Mouse (Mus musculus) stomach, postnatal 0 days (tissue): ENCODE measurements around the gene Akap5. TPM values are rescaled to one million over a fixed set of nuclear protein-coding genes. Genes with fewer than 3 reads are reported as not detected.
A peak's percentile ranks its signal among the peaks of the same experiment; 100 is the strongest.

Source experiments
- ATAC-seq: fragments of 200-750 bp; cut with Nextera tagmentation; 2 replicates; pipeline ENCODE4 v1.8.0; 2017; ENCODE audit not compliant: low FRiP score, low TSS enrichment
- DNase-seq: peaks from one replicate; pipeline ENCODE4 v3.0.0-alpha.2; 2016; ENCODE audit warnings: low spot score
- H3K27ac ChIP-seq: fragments of 300-500 bp; sonication (generic); replicated peaks from 2 replicates; pipeline ENCODE4 v1.5.1; 2014; ENCODE audit warnings: mild to moderate bottlenecking, control low read depth
- H3K27me3 ChIP-seq: fragments of 300-500 bp; sonication (generic); 2 replicates; pipeline ENCODE4 v1.6.1; 2014; ENCODE audit warnings: low read length; ENCODE audit not compliant: control insufficient read depth, insufficient read depth
- H3K36me3 ChIP-seq: fragments of 300-500 bp; sonication (generic); 2 replicates; pipeline ENCODE4 v1.6.1; 2014; ENCODE audit warnings: low read length, mixed read lengths; ENCODE audit not compliant: control insufficient read depth, insufficient read depth
- H3K4me1 ChIP-seq: fragments of 300-500 bp; sonication (generic); replicated peaks from 2 replicates; pipeline ENCODE4 v1.6.1; 2014; ENCODE audit warnings: antibody characterized with exemption; ENCODE audit not compliant: control insufficient read depth, insufficient read depth
- H3K4me2 ChIP-seq: fragments of 300-500 bp; sonication (generic); replicated peaks from 2 replicates; pipeline ENCODE4 v1.6.1; 2014; ENCODE audit warnings: low read depth, mild to moderate bottlenecking, control low read depth, moderate library complexity
- H3K4me3 ChIP-seq: fragments of 300-500 bp; sonication (generic); 2 replicates; pipeline ENCODE4 v1.5.1; 2014; ENCODE audit warnings: low read depth, low read length, control low read depth
- H3K9ac ChIP-seq: fragments of 300-500 bp; sonication (generic); 2 replicates; pipeline ENCODE4 v1.6.1; 2014; ENCODE audit warnings: mild to moderate bottlenecking, low read length, control low read depth, mixed read lengths
- H3K9me3 ChIP-seq: fragments of 300-500 bp; sonication (generic); 2 replicates; pipeline ENCODE4 v1.6.1; 2016; ENCODE audit warnings: low read length; ENCODE audit not compliant: control insufficient read depth
- CTCF ChIP-seq: IDR thresholded peaks from 2 replicates; pipeline ENCODE4 v1.5.1; 2016; ENCODE audit warnings: antibody characterized with exemption, low read depth, mild to moderate bottlenecking, moderate library complexity
- EP300 ChIP-seq: optimal IDR thresholded peaks from 2 replicates; pipeline ENCODE3; 2016; ENCODE audit warnings: antibody characterized with exemption
- WGBS: fragments of 180-500 bp; shearing (Covaris S2); extraction: QIAGEN DNeasy Blood & Tissue Kit; methylation state at CpG from one replicate; pipeline ENCODE4 v1.1.7; 2014; 5-methylcytosine and 5-hydroxymethylcytosine counted together
- polyA plus RNA-seq: library from polyadenylated mRNA; unstranded; fragments of >200 nt; fragmentation: Nextera tagmentation; extraction: Ambion mirVana; gene quantifications from 2 replicates; pipeline ENCODE4 v1.2.1, GENCODE M21; 2015

Gene Akap5
- polyA plus RNA-seq, result 2.0 and 2.2 TPM in 2 replicates

DNA sequence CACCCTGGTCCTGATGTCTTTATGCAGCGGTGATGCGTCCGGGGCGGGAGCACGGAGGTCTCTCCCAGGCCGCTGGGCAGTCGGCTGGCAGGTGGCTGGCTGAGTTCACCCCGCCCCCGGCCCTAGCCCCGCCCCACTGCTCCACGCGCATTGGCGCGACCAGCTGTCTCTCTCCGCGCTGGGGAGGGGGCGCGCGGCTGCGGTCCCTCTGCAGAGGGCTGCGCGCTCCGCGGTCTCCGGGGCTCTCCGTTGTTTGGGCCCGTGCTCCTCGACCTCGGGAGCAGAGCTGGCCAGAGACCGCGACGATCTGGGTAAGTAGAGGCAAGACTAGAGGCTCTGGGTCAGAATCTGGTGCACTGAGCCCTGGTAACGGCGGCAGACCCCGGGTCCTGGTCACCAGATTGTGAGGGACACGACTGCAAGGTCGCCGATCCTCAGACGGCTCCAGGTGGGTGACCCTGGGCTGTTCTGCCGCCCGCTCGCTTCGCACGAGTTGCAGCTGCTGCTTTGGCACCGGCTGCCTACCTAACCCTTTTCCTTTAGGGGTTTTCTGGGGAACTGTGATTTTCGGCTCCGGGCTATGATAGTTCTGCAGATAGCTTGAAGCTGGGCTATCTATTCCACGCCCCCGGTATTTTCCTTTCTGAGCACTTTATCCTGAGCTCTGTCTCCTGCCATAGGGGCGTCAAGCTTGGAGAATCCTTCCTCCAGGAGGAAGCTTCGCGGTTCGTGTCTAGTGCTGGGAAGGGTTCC, at the start of gene Akap5:
Gene Akap5 (plus strand): TSS at position 213 of the 753 bp plus-strand sequence.
- H3K9me3 ChIP-seq, result no peaks in the 10 kb centered on the region
- 1% methylated on average over 53 of the region's 53 CpGs for WGBS
- DNase-seq (peak; percentile 71), ATAC-seq (peak; percentile 86)
- H3K4me2 ChIP-seq, result peak within 1 kb of the TSS; percentile 98
- no peaks in the 10 kb centered on the region for H3K4me1 ChIP-seq
- no peaks in the 10 kb centered on the region for H3K27me3 ChIP-seq
- H3K36me3 ChIP-seq, result no peaks in the 10 kb centered on the region
- TF ChIP-seq EP300 (no peak), CTCF (no peak)
- H3K4me3 ChIP-seq, result peak within 1 kb of the TSS; percentile 58
- 0 out of 2 replicates have a peak within 1 kb of the TSS, but pooled peaks have one; percentile 18 for H3K27ac ChIP-seq
- H3K9ac ChIP-seq, result peak within 1 kb of the TSS; percentile 68

DNA sequence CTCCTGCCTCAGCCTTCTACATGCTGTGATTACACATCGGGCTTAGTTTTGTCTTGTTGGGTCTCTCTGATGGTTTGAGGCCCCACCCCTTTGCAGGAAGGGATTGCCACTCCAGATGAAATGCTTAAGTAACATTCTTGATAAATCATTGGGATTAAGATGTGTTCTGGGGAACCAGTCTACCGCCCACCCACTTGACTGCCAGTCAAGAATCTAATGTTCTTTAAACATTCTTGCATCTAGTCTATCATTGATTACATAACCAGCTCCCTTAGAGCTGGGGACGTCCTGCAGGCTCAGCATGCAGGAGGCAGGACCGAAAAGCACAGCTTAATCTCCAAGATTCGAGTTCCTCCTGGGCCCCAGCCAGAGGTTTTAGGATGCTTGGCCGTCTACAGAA, 46.5 kb upstream of the Akap5 start:
- no peak overlapping the region for H3K4me3 ChIP-seq
- DNase-seq (no peak), ATAC-seq (no peak; the same call in 1 of the 2 replicates)
- H3K27me3 ChIP-seq, result no peaks in the 10 kb centered on the region
- no peaks in the 10 kb centered on the region for H3K9me3 ChIP-seq
- 0 out of 2 replicates have a peak overlapping the region, but pooled peaks have one; percentile 30 for H3K27ac ChIP-seq
- TF ChIP-seq CTCF, result no peak
- no peak for TF ChIP-seq EP300
- H3K36me3 ChIP-seq, result no peaks in the 10 kb centered on the region
- H3K9ac ChIP-seq, result no peak overlapping the region
- no peaks in the 10 kb centered on the region for H3K4me1 ChIP-seq
- WGBS, result 40% methylated on average over 6 of the region's 6 CpGs
- H3K4me2 ChIP-seq, result no peak overlapping the region

DNA sequence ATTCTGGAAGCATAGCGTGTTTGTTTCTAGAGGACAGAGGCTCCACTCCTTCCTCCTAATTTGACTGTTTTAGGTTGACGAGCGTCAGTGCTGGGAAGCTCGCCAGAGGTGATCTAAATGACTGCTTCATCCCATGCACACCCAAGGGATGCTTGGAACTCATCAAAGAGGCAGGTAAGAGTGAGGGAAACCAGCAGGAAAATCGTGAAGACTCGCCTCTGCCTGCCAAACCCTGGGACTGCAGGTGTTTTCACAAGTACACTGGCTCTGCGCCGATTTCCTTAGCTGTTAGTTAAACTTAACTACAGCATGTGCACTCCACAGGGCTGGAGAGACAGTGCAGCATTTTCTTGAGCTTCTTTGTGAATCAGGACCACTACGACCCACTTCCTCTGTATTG, 44.1 kb upstream of the Akap5 start:
- Histone ChIP-seq H3K27me3 (no peaks in the 10 kb centered on the region), H3K9me3 (no peaks in the 10 kb centered on the region), H3K4me3 (no peak overlapping the region), H3K4me2 (no peak overlapping the region), H3K4me1 (no peaks in the 10 kb centered on the region), H3K9ac (no peak overlapping the region), H3K27ac (no peak overlapping the region), H3K36me3 (no peaks in the 10 kb centered on the region)
- ATAC-seq (no peak), DNase-seq (no peak)
- TF ChIP-seq CTCF (no peak), EP300 (no peak)
- WGBS, result 79% methylated on average over 9 of the region's 9 CpGs

DNA sequence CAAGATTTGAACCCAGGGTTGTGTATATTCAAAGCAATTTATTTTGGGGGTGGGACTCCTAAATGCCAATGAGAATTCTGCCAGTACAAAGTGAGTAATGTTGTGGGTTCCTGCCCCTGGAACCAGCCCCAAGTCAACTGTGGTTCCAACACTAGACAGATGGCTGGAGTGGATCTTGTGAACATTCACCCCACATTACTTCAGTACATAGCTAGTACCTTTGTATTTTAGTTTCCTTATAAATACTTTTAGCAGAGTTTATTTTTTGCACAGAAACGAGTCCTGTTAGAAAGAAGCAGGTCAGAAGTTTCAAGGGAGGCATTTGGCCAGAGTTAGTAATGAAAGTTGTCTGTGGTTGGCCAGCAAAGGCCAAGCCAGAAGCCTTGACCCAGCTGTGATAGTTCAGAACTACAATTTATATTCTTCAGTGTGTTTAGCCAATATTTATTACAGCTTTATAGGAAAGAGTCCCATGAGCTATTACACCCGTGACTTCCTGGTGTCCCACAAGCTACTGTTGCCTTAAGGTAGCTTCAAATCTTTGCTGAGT, 43.5 kb upstream of the Akap5 start:
- ATAC-seq, result no peak

DNA sequence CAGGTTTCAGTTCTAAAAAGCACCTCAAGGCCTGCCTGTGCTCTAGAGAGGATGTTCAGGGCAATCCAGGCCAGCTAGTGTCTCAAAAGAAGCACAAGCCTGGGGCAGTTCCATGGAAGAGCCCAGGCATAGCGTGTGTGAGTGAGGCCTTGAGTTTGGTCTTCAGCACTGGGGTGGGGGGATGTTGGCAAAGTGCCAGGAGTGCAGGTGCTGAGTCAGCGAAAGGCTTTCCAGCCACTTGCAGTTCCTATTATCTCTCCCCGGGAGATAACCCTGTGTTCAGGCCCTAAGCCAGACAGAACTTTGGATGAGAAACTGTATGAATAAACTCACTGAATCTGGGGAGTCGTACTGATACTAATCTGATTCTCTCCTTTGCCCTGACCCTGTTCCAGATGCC, 42.6 kb upstream of the Akap5 start:
- no peaks in the 10 kb centered on the region for H3K9me3 ChIP-seq
- H3K4me2 ChIP-seq, result no peak overlapping the region
- H3K4me1 ChIP-seq, result no peaks in the 10 kb centered on the region
- H3K27me3 ChIP-seq, result no peaks in the 10 kb centered on the region
- ATAC-seq, result 0 out of 2 replicates have a peak, but pooled peaks have one; percentile 35
- 40% methylated on average over 4 of the region's 4 CpGs for WGBS
- H3K27ac ChIP-seq, result no peak overlapping the region
- no peaks in the 10 kb centered on the region for H3K36me3 ChIP-seq
- no peak for DNase-seq
- TF ChIP-seq EP300 (no peak), CTCF (no peak)
- no peak overlapping the region for H3K9ac ChIP-seq
- no peak overlapping the region for H3K4me3 ChIP-seq

More for the DNA sequence above, 43.5 kb upstream of the Akap5 start:
- TF ChIP-seq EP300, result no peak
- TF ChIP-seq CTCF, result no peak
- Histone ChIP-seq H3K9ac (no peak overlapping the region), H3K27ac (no peak overlapping the region), H3K9me3 (no peaks in the 10 kb centered on the region), H3K4me2 (no peak overlapping the region), H3K4me1 (no peaks in the 10 kb centered on the region), H3K27me3 (no peaks in the 10 kb centered on the region), H3K36me3 (no peaks in the 10 kb centered on the region), H3K4me3 (no peak overlapping the region)
- 67% methylated on average over 2 of the region's 2 CpGs for WGBS
- DNase-seq, result no peak
